Mouse (Mus musculus): Measurements from ENCODE around the gene Ltb4r1. TPM values are rescaled to one million over a fixed set of nuclear protein-coding genes. Genes with fewer than 3 reads are reported as not detected.

Ltb4r1 gene
- total RNA-seq, 2 experiments from 2014 or later: 0.33 to 0.50 TPM

DNA sequence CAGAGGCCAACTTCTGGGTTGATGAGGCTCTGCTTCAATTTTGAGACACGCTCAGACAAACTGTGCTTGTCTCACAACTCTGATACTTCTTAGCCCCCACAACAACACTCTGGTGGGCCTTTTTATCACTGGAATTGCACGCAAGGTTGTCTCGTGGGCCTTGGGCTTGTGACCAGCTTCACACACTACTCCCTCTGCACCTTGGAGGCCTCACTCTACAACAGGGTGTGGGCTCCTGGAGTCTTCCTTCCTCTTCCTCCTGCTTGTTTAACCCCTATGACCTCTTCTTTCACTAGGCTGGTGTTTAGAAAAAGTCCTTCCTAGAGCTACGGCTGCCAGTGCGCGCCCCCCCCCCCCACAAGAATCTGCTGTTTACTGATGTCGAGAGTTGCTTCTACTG is 10.9 kb downstream of the Ltb4r1 start:
- no peak for TF ChIP-seq CTCF (IDR thresholded peaks at IDR 0.05)
- intact Hi-C loops (cut with DNase I): no loop called here
- Histone ChIP-seq H3K4me3 (no peak overlapping the region), H3K27ac (no peak overlapping the region)
- DNase-seq (ENCODE audit: extremely low spot score in 1 of 2, low spot score in 2 of 2): no peak

DNA sequence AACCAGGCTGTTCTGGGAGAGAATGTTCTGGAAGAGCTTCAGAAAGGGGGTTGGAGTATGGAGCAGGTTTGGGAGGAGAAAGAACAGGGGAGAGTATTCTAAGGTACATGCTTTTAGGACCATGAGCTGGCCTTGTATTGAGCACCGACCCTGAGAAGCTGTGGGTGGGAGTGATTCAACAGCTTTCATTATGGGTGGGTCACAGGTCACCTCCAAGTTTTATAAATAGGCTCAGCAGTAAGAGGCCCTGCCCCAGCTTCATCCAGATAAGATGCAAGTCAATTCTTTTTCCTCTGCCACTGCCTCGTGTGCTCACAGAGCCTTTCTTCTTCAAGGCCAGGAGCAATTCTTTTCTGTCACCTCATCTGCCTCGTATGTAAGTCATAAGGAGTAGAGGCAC is 11.4 kb downstream of the Ltb4r1 start:
- intact Hi-C loops (cut with DNase I): no loop called here
- H3K27ac ChIP-seq: no peak overlapping the region
- no peak for TF ChIP-seq CTCF (IDR thresholded peaks at IDR 0.05)
- no peak for DNase-seq (ENCODE audit: extremely low spot score in 1 of 2, low spot score in 2 of 2)
- H3K4me3 ChIP-seq: no peak overlapping the region

DNA sequence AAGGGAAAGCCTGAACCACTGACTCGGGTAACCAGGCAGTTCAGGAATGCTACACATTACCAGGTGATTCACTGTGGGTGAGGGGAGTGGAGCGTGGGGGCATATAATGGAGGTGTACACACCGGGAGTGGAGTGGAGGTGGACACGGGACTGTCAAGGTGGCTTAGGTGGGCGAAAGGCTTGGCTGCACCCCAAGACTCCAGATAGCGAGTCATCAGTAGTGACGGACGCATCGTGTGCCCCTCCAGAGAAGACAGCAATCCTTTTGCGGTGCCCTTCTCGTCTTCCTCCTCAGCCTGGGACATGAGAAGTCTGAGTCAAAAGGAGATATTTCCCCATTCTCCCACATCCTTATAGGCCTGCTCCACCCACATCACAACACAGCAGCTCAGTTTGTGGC is 12.0 kb downstream of the Ltb4r1 start:
- intact Hi-C loops (cut with DNase I): no loop called here
- TF ChIP-seq CTCF (IDR thresholded peaks at IDR 0.05): no peak

DNA sequence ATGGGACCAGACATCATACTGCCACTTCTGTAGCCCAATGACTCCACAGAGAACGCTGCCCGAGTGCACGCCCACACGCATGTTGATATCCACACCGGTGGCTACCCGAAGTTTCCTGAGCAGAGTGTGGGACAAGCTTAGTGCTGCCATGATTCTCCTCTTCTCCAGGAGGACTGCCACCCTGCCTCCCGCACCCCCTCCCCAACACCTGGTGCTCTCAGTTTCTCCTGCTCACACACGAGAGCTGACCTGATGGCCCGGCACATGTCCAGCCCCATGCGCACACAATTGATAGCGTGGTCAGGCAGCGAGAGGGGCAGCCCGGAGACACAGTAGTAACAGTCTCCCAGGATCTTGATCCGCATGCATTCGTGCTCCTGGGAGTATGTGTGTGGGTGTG is 12.9 kb downstream of the Ltb4r1 start:
- no peak overlapping the region for H3K4me3 ChIP-seq
- peak in 1 of 2 experiments; percentile 7 for DNase-seq (ENCODE audit: extremely low spot score in 1 of 2, low spot score in 2 of 2)
- intact Hi-C loops (cut with DNase I): no loop called here
- H3K27ac ChIP-seq: no peak overlapping the region
- TF ChIP-seq CTCF (IDR thresholded peaks at IDR 0.05): no peak

More for the DNA sequence above, 12.0 kb downstream of the Ltb4r1 start:
- DNase-seq (ENCODE audit: extremely low spot score in 1 of 2, low spot score in 2 of 2): no peak
- Histone ChIP-seq H3K4me3 (no peak overlapping the region), H3K27ac (no peak overlapping the region)

DNA sequence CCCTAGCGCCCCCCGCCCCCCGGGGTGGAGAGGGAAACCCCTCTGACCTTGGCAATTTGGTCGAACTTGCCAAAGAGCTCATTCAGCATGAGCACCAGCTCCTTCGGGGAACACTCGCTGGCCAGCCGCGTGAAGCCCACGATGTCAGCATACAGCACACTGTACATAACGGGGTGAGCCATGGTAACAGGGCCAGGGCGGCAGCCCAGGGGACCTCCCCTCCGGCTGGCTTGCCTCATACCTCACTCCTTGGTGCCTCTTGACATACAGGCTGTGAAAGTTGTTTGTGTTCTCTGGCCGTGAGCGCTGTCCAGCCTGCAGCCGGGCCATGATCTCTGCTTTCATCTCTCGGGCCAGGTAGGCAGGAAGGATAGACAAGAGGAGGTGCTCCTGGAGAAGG is 13.9 kb downstream of the Ltb4r1 start:
- intact Hi-C loops (cut with DNase I): loop anchor here (5.0 kb wide), 2 partner anchors 43 to 88 kb away; partner anchors contain the start of gene Nfatc4
- DNase-seq (ENCODE audit: extremely low spot score in 1 of 2, low spot score in 2 of 2): peak in 1 of 2 experiments; percentile 4
- Histone ChIP-seq H3K27ac (no peak overlapping the region), H3K4me3 (no peak overlapping the region)
- TF ChIP-seq CTCF (IDR thresholded peaks at IDR 0.05): no peak

DNA sequence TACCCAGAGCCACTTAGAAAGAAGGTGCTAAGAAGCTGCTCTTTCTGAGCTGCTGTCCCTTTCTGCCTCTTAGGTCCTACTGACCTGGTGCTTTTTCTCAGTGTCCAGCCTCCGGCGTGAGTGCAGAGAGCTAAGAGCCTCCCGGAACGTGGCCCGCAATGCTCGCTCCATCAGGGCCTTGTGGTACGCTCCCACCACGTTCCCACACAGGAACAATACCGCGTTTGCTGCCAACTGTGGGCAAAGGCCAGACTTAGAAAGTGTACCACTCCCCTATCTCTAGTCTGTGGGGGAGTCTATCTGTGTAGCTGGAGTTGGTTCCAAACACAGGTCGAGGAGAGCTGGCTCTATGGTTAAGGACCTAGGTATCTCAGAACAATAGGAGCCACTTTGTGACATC is 15.0 kb downstream of the Ltb4r1 start:
- H3K27ac ChIP-seq: no peak overlapping the region
- peak in 1 of 2 experiments; percentile 7 for DNase-seq (ENCODE audit: extremely low spot score in 1 of 2, low spot score in 2 of 2)
- H3K4me3 ChIP-seq: no peak overlapping the region
- no peak for TF ChIP-seq CTCF (IDR thresholded peaks at IDR 0.05)
- intact Hi-C loops (cut with DNase I): loop anchor here (1.0 to 5.0 kb wide), 3 partner anchors 42 to 138 kb away; partner anchors contain the start of gene Nfatc4

DNA sequence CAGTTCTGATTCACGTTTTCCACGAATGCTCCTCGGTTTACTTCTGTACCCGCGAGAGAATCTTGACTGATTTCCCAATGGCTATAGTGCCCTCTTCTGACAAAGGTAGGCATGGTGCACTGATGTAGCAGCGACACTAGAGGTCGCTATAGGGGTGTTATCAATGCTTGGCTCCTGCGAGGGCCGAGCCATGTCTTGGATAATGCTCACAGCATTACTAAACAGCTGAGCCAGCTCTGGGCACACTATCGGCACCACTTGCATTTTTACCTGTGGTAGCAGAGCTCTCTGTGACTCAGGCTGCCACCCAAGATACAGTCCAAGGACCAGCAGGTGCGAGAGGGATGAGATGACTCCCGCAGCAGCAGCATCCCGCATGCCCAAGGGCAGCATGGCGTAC is 15.5 kb downstream of the Ltb4r1 start:
- no peak overlapping the region for H3K4me3 ChIP-seq
- intact Hi-C loops (cut with DNase I): loop anchor here (1.0 to 5.0 kb wide), 3 partner anchors 41 to 137 kb away; partner anchors contain the start of gene Nfatc4
- DNase-seq (ENCODE audit: extremely low spot score in 1 of 2, low spot score in 2 of 2): peak; percentile 54 to 55
- TF ChIP-seq CTCF (IDR thresholded peaks at IDR 0.05): peak; percentile 98
- no peak overlapping the region for H3K27ac ChIP-seq

DNA sequence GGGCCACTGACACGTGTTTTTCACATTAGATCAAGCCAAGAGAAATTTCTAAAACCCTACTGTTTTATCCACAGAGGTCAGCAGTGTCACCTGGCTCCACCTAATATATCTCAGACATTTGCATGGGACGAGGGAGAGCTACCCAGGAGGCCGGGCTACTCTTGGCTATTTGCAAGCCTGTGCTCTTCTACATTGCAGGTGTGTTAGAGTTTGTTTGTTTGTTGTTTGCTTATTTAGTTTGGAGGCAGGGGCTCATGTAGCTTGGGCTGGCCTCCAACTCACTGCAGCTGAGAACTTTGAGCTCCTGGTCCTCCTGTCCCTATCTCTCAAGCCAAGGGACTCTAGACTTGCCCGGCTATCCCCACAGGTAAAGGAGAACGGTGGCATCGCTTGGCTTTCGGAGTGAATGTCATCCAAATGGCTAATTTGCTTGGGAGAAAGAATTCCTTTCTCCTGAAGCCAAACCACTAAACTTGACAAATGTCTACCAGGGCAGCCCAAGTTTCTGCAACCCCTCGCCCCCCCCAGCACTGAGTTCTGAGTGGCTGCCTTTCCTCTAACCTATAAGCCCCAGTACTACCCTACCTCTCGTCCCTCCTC is 16.7 kb downstream of the Ltb4r1 start:
- H3K4me3 ChIP-seq: peak overlapping the region; percentile 33
- intact Hi-C loops (cut with DNase I): loop anchor here (5.0 kb wide), 2 partner anchors 40 to 85 kb away; partner anchors contain the start of gene Nfatc4
- DNase-seq (ENCODE audit: extremely low spot score in 1 of 2, low spot score in 2 of 2): peak in 1 of 2 experiments; percentile 2
- H3K27ac ChIP-seq: peak overlapping the region; percentile 0; the same call in 1 of the 2 replicates
- TF ChIP-seq CTCF (IDR thresholded peaks at IDR 0.05): no peak

DNA sequence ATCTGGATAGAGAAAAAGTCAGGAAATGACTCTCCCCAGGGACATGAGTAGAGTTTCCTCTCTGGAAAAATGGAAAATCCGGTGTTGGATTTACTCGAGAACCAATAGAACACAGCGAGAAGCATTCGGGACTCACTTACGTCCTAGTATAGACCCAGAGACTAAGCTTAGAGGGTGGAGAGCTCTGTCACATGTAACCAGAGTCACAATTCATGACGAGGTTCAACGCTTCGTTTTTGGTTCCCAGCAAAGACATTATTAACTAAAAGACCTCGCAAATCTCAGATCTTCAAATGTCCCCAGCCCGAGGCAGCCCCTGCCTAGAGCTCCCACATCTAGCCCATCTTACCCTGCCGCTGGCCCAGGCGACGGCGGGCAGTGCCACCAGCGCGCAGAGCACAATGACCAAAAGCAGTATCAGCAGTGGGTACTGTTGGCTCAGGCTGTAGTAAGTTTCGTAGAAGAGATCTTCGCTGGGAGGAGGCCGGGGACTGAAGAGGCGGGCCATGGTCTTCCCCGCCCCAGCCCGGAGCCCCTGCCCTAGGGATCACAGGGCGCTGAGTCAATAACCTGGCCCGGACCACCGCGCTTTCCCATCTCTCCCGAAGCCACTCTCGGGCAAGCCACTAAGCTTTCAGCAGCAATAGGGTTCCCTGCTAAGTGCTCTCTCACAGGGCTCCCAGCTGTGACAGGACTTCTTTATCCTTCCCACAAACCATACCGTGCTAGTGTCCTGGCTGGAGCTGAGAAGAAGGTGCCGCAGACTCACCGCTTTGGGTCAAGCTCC is 17.6 kb downstream of the Ltb4r1 start:
- intact Hi-C loops (cut with DNase I): loop anchor here (5.0 kb wide), 2 partner anchors 39 to 84 kb away; partner anchors contain the start of gene Nfatc4
- TF ChIP-seq CTCF (IDR thresholded peaks at IDR 0.05): no peak
- peak overlapping the region; percentile 16; the same call in 1 of the 2 replicates for H3K27ac ChIP-seq

DNA sequence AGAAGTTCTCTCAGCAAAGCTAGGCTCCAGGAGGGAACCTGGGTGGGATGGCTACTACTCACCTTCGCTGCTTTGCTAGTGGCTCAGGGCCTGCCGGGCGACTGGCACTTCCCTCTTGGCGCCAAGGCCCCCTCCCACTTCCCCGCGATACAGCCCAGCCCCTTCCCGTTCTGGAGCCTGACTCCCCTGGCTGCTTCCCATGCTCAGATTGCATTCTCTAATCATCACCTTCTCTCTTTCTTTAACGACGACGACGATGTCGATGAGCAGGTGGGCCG is 18.1 kb downstream of the Ltb4r1 start, which contains the start of gene Adcy4:
Adcy4 (minus strand) TSS at position 138 of the 278 bp plus-strand sequence.
- DNase-seq (ENCODE audit: extremely low spot score in 1 of 2, low spot score in 2 of 2): no peak
- intact Hi-C loops (cut with DNase I): loop anchor here (5.0 kb wide), 2 partner anchors 38 to 83 kb away; partner anchors contain the start of gene Nfatc4
- H3K27ac ChIP-seq: peak within 1 kb of the TSS; percentile 16; the same call in 1 of the 2 replicates
- TF ChIP-seq CTCF (IDR thresholded peaks at IDR 0.05): no peak
- peak within 1 kb of the TSS; percentile 33 for H3K4me3 ChIP-seq

More for the DNA sequence above, 17.6 kb downstream of the Ltb4r1 start:
- peak in 1 of 2 experiments; percentile 4 for DNase-seq (ENCODE audit: extremely low spot score in 1 of 2, low spot score in 2 of 2)
- H3K4me3 ChIP-seq: peak overlapping the region; percentile 33

DNA sequence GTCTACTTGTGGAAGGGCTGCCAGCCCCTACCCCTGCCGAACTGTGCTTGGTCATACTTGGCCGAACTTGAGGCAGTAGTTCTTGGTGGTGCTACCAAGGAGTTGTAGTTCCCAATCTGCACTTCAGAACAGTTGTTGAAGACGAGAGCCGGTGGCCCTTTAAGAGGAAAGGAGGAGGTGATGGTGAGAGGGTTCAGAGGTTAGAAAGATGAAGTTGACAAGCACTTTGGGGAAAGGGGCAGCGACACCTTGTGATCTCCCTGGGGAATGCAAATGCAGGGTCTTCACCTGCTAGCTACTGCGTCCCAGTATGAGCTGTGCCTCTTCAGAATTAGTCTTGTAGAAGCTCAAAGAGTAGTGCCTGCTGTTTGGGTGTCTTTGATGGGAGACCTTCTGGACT is 19.4 kb downstream of the Ltb4r1 start:
- Histone ChIP-seq H3K27ac (no peak overlapping the region), H3K4me3 (no peak overlapping the region)
- no peak; the same call in 1 of the 2 replicates for TF ChIP-seq CTCF (IDR thresholded peaks at IDR 0.05)
- no peak for DNase-seq (ENCODE audit: extremely low spot score in 1 of 2, low spot score in 2 of 2)
- intact Hi-C loops (cut with DNase I): no loop called here

DNA sequence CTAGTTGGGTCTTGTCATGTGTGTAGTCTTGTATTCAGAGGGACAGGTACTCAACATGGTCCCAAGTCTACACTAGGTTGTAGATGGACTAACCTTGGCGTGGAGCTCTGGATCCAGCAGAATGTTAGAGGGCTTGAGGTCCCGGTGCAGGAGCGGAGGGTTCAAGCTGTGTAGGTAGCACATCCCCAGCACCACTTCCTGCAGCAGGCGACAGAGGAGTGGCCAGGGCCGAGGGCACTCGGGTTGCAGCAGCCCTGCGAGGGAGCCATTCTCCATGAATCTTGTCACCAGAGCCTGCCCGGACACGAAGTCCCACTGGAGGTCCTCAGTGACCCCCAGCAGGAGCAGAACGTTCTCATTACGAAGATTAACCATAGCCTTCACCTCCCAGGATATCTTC is 22.0 kb downstream of the Ltb4r1 start:
- Histone ChIP-seq H3K4me3 (no peak overlapping the region), H3K27ac (no peak overlapping the region)
- no peak for DNase-seq (ENCODE audit: extremely low spot score in 1 of 2, low spot score in 2 of 2)
- intact Hi-C loops (cut with DNase I): no loop called here
- TF ChIP-seq CTCF (IDR thresholded peaks at IDR 0.05): no peak
